Mouse (Mus musculus): ENCODE data around the gene Dazap1. TPM values are rescaled to one million over a fixed set of nuclear protein-coding genes. Genes with fewer than 3 reads are reported as not detected.

Gene Dazap1
- polyA plus RNA-seq, 1 experiment from 2014 or later, result 60.8 TPM

DNA sequence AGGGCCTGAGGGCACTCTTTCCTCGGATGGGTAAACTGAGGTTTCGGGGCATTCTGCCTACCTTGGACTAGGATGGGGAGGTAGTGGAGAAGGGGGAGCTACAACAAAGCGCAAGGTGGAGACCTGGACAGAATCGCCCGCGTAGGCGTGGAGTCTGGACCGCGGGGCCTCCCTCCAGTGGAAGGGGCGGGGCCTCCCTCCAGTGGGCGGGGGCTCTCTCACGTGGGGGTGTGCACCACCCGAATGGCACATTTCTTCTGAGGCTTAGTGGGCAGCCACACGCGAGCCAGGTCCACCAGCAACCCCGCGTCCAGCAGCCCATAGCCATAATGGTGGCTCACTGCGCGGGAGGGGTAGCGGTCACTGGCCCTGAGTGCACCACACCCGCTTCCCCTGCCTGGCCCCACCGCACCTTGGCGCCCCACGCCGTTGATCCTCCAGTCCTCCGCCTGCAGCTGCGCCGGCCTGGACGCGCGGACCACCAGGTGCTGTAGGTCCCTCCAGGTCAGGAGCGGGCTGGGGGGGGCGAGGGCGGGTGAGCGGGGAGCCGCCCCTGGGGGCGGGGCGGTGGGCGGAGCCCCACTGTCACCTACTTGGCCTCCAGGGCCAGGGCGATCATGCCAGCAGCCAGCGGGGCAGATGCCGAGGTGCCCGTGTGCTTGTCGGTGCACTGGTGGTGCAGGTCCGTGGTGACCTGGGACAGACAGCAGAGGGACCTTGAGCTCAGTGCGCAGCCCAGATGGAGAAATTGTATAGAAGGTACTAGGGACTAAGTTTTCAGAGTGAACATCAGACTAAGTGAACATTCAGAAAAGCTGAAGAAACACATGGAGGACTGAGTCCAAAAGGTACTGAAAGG lies 62.2 kb downstream of the Dazap1 start:
- Histone ChIP-seq H3K27ac (no peak overlapping the region), H3K4me2 (peak overlapping the region; percentile 89), H3K9me3 (no peaks in the 10 kb centered on the region), H3K27me3 (replicated peaks) (0 out of 2 replicates have a peak, but pooled peaks cover 2% of the 10 kb centered on the region), H3K4me1 (peaks cover 31% of the 10 kb centered on the region), H3K36me3 (replicated peaks) (peaks cover 4% of the 10 kb centered on the region; the same call in 1 of the 2 replicates), H3K4me3 (peak overlapping the region; percentile 48), H3K9ac (peak overlapping the region; percentile 52)
- peak; percentile 8; the same call in 1 of the 2 replicates for ATAC-seq (replicated peaks)
- 1% methylated on average over 46 of the region's 46 CpGs for WGBS

DNA sequence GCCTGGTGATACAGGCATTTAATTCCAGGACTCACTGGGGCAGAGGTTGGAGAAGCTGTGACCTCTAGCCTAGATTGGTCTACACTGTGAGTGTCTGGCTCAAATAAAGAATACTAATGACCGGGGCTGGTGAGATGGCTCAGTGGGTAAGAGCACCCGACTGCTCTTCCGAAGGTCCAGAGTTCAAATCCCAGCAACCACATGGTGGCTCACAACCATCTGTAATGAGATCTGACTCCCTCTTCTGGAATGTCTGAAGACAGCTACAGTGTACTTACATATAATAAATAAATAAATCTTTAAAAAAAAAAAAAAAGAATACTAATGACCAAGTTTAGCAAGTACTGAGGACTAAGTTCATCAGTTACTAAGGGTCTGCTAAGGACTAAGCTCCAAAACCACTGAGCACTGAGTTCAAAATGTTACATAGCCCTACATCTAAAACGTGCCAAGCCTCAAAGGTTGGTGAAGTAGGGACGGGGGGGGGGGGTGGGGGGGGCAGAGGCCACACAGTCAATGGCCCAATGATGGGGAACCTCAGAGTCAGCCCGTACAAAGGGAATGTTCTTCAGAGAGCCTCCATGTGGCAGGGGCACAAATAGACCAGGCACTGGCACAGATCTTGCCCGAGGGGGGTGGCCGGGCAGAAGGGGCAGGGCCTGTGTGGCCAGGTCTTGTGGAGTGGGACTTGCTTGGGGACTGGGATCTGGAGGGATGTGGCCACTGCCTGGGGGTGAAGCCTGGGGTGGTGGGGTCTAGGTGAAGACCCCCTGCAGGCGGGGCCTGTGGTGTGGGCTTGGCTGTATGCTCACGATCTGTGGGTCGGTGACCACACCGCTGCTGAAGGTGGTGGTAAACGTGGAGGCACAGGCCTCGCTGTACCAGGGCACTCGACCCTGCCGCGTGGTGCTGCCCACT lies 63.1 kb downstream of the Dazap1 start:
- Histone ChIP-seq H3K4me3 (peak overlapping the region; percentile 48; the same call in 1 of the 2 replicates), H3K4me1 (peaks cover 29% of the 10 kb centered on the region), H3K9me3 (no peaks in the 10 kb centered on the region), H3K4me2 (peak overlapping the region; percentile 89; the same call in 1 of the 2 replicates), H3K36me3 (replicated peaks) (no peaks in the 10 kb centered on the region), H3K27ac (no peak overlapping the region), H3K27me3 (replicated peaks) (0 out of 2 replicates have a peak, but pooled peaks cover 2% of the 10 kb centered on the region), H3K9ac (no peak overlapping the region)
- ATAC-seq (replicated peaks), result no peak
- WGBS, result 74% methylated on average over 17 of the region's 17 CpGs

DNA sequence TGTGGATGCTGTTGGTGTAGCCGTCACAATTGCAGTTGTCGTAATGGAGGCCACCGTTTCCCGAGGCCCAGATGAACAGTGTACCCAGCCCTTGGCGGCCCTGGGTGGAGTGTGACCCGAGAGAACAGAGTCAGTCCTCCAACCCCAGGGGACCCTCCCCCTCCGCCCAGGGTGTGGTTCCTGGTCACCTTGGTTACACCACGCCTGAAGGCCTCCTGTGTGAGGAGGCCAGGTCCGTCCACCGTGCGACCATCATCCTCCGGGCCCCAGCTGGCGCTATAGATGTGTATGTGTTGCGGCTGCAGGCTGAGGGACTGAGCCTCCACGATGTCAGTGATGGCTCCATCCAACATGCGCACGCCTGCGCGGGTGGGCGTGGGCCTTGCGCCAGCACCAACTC lies 63.8 kb downstream of the Dazap1 start:
- Histone ChIP-seq H3K4me3 (no peak overlapping the region), H3K27me3 (replicated peaks) (0 out of 2 replicates have a peak, but pooled peaks cover 2% of the 10 kb centered on the region), H3K36me3 (replicated peaks) (no peaks in the 10 kb centered on the region), H3K9ac (no peak overlapping the region), H3K4me2 (no peak overlapping the region), H3K9me3 (no peaks in the 10 kb centered on the region), H3K4me1 (peaks cover 24% of the 10 kb centered on the region), H3K27ac (no peak overlapping the region)
- WGBS, result 89% methylated on average over 21 of the region's 21 CpGs
- ATAC-seq (replicated peaks), result no peak

DNA sequence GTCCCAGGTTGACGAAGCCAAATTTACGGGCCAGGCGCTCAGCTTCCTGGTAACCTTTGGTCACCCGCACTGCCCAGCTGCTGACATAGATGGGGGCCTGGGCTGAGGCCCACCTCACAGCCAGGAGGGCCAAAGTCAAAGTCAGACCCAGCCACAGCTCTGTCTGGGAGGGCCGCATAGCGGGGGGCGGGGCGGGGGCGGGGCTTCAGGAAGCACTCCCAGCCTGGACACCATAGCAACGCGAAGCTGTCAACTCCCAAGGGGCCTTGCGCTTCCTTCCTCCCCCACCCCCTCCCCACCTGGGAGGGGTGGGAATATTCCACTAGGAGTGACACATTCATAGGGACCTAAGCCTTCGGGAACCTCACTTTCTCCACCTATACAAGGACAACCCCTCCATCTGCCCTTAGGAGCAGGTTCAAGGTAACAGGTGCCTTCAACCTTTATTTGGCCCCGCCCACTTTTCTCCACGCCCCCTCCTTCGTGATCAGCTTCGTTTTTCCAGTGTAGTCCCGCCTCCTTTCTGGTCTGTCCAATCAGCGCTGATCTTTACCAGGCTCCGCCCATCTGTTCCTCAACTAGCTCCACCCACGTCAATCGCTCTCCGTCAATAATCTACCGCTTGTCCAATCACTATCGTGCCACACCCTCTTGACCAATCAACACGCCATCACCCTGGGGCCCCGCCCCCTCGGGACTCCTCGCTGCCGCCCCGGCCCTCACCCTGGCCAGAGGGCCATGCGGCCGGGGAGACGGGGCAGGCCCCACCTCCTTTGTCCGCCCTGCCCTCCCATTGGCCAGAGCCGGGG lies 68.2 kb downstream of the Dazap1 start, which contains the start of the genes Pcsk4 and Reep6:
Gene Pcsk4 (minus strand): TSS at position 226 of the 809 bp plus-strand sequence.
Gene Reep6 (plus strand): TSS at position 681 of the 809 bp plus-strand sequence.
- Histone ChIP-seq H3K27me3 (replicated peaks) (peaks cover 6% of the 10 kb centered on the region; the same call in 1 of the 2 replicates), H3K9ac (peak within 1 kb of the TSS; percentile 36), H3K4me2 (peak within 1 kb of the TSS; percentile 83), H3K27ac (0 out of 2 replicates have a peak within 1 kb of the TSS, but pooled peaks have one; percentile 18), H3K36me3 (replicated peaks) (no peaks in the 10 kb centered on the region), H3K9me3 (no peaks in the 10 kb centered on the region), H3K4me1 (peaks cover 13% of the 10 kb centered on the region), H3K4me3 (peak within 1 kb of the TSS; percentile 48)
- WGBS, result 5% methylated on average over 36 of the region's 36 CpGs
- peak; percentile 93 for ATAC-seq (replicated peaks)

DNA sequence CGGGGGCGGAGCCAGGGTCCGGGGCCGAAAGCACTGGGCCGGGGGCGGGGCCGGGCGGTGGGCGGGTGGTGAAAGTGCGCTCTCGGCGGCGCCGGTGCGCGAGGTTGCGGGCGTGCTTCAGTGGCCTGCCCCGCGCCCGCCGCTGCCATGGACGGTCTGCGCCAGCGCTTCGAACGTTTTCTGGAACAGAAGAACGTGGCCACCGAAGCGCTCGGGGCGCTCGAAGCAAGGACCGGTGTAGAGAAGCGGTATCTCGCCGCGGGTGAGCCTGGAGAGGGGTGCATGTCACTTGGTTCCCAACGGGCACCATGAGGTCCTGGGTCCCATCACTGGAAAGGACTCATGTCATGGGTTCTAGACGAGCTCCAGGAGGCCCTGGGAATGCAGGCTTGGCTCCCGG lies 68.8 kb downstream of the Dazap1 start:
- Histone ChIP-seq H3K9ac (peak overlapping the region; percentile 36), H3K4me1 (peaks cover 13% of the 10 kb centered on the region), H3K27me3 (replicated peaks) (peaks cover 6% of the 10 kb centered on the region; the same call in 1 of the 2 replicates), H3K36me3 (replicated peaks) (no peaks in the 10 kb centered on the region), H3K4me3 (peak overlapping the region; percentile 48), H3K27ac (no peak overlapping the region), H3K9me3 (no peaks in the 10 kb centered on the region), H3K4me2 (peak overlapping the region; percentile 83)
- ATAC-seq (replicated peaks), result no peak; the same call in 1 of the 2 replicates
- under 1% methylated on average over 39 of the region's 41 CpGs for WGBS

DNA sequence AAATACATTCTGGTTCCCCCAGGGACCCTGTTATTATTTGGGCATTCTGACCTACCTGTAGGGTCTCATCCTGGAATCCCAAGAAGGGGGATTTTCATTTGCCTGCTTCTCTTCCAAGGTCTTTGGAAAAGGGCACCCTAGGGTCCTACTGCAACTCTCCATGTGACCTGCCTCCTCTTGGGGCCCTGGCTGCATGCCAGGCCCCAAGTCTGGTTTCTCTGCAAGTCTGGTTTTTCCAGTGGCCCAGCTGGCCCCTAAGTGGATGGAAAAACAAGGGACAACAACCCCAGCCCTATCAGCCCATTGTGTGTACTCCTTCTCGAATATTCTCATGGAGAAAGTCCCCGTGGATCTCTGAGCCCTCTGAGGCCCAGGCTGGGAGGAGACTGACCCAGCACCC lies 69.6 kb downstream of the Dazap1 start:
- Histone ChIP-seq H3K27me3 (replicated peaks) (peaks cover 6% of the 10 kb centered on the region; the same call in 1 of the 2 replicates), H3K4me3 (no peak overlapping the region), H3K27ac (no peak overlapping the region), H3K36me3 (replicated peaks) (no peaks in the 10 kb centered on the region), H3K4me2 (peak overlapping the region; percentile 83), H3K9me3 (no peaks in the 10 kb centered on the region), H3K4me1 (peaks cover 13% of the 10 kb centered on the region), H3K9ac (no peak overlapping the region)
- 90% methylated on average over 2 of the region's 2 CpGs for WGBS
- no peak for ATAC-seq (replicated peaks)

DNA sequence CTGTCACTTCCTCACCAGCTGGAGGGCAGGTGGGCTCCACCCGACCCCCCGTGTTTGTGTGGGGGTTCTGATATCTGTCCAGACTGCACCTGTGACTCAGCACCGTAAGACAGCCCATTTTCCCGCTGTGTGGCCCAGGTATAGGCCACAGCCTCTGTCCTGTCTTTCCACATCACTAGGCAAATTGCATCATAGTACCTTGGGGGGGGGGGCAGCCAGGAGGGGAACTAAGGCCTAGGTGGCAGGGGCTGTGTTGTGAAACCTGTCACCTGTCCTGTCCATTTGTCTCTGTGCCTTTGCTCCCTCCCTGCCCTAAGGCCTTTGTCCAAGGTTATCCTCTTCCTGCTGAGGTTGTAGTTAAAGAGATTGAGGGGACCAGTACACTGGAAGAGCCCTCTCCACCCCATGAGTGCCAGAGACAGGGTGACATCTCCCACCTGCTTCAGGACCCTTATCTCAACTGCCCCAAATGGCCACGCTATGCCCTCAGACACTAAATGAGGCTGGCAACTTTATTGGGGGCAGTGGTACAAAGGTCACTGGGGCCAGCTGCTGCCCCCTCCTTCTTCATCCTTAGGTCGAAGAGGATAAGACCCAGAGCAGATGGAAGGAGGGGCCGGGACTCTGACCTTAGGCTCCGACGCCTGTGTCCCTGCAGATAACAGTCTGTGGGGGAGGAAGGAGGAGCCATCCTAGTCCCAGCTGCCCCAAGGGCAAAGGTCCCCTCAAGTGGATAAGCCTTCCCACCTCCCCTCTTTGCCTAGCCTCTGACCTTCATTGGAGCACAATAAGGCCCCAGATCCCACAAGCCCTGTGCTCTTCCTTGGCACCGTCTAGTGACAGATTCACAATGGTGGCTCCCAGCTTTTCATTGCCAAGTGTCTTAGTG lies 70.6 kb downstream of the Dazap1 start:
- Histone ChIP-seq H3K27me3 (replicated peaks) (peaks cover 4% of the 10 kb centered on the region; the same call in 1 of the 2 replicates), H3K4me1 (peaks cover 13% of the 10 kb centered on the region), H3K36me3 (replicated peaks) (no peaks in the 10 kb centered on the region), H3K9ac (no peak overlapping the region; the same call in 1 of the 2 replicates), H3K9me3 (no peaks in the 10 kb centered on the region), H3K4me2 (no peak overlapping the region), H3K27ac (no peak overlapping the region), H3K4me3 (no peak overlapping the region)
- WGBS, result 67% methylated on average over 10 of the region's 10 CpGs
- no peak for ATAC-seq (replicated peaks)

DNA sequence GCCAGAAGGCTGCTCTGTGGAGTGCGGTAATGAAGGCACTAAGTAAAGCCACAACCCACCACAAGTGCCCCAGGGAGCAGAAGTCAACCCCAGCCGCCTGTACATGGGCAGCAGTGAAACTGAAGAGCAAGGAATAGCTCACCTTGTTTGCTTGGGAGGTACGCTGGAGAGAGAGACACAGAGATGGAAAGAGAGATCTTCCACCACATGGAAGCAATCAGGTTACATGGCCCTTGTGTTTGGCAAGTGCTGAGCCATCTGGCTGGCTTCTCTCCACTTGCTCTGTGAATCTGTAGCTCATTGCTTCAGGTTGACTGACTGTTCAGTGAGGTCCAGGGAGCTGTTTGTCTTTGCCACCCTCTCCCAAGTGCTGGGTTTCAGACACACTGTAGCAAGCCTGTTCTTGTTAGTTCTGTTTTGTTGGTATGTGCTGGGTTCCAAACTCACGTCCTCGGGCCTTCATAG lies 71.3 kb downstream of the Dazap1 start:
- Histone ChIP-seq H3K27me3 (replicated peaks) (peaks cover 4% of the 10 kb centered on the region; the same call in 1 of the 2 replicates), H3K9ac (no peak overlapping the region; the same call in 1 of the 2 replicates), H3K9me3 (no peaks in the 10 kb centered on the region), H3K4me2 (no peak overlapping the region), H3K4me3 (no peak overlapping the region), H3K36me3 (replicated peaks) (no peaks in the 10 kb centered on the region), H3K27ac (no peak overlapping the region), H3K4me1 (peaks cover 13% of the 10 kb centered on the region)
- no peak for ATAC-seq (replicated peaks)
- 75% methylated on average over 5 of the region's 5 CpGs for WGBS

DNA sequence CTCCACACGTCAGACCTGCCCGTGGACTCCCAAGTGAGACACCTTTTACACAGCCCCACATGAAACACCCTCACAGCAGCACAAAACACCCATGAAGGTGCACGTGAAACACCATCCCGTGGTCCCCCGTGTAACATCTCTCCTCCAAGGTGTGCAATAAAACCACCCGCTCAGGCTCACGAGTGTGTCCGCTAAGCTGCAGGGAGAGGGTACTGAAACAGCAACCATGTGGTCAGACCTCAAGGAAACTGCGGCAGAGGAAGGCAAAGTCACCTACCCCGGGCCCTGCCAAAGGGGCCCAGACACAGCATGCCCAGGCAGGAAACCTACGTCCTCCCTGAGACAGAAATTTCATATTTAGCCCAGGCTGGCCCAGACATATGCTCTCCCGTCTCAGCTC lies 75.0 kb downstream of the Dazap1 start:
- Histone ChIP-seq H3K36me3 (replicated peaks) (no peaks in the 10 kb centered on the region), H3K9me3 (no peaks in the 10 kb centered on the region), H3K27me3 (replicated peaks) (peaks cover 16% of the 10 kb centered on the region), H3K27ac (no peak overlapping the region), H3K4me3 (no peak overlapping the region), H3K9ac (no peak overlapping the region), H3K4me1 (peaks cover 6% of the 10 kb centered on the region; the same call in 1 of the 2 replicates), H3K4me2 (no peak overlapping the region)
- WGBS, result 92% methylated on average over 12 of the region's 12 CpGs
- no peak for ATAC-seq (replicated peaks)
